Mouse (Mus musculus) limb, embryonic 14.5 days (tissue): ENCODE data around the gene Gbx2. TPM values are rescaled to one million over a fixed set of nuclear protein-coding genes. Genes with fewer than 3 reads are reported as not detected.

ENCODE experiments used
- ATAC-seq: fragments of 200-750 bp; cut with Nextera tagmentation; 2 replicates; pipeline ENCODE4 v1.8.0; 2017; ENCODE audit warnings: low read depth, moderate number of reproducible peaks, moderate TSS enrichment; ENCODE audit not compliant: low FRiP score
- DNase-seq: peaks from one replicate; pipeline ENCODE4 v3.0.0-alpha.2; 2015; ENCODE audit warnings: low spot score
- H3K27ac ChIP-seq: fragments of 300-500 bp; sonication (generic); replicated peaks from 2 replicates; pipeline ENCODE4 v1.5.1; 2014; ENCODE audit warnings: low read depth, mild to moderate bottlenecking, low read length, moderate library complexity, mixed read lengths
- H3K27me3 ChIP-seq: fragments of 300-500 bp; sonication (generic); 2 replicates; pipeline ENCODE4 v1.6.1; 2014; ENCODE audit warnings: low read length, mixed read lengths; ENCODE audit not compliant: control insufficient read depth, insufficient read depth
- H3K36me3 ChIP-seq: fragments of 300-500 bp; sonication (generic); 2 replicates; pipeline ENCODE4 v1.6.1; 2014; ENCODE audit warnings: mild to moderate bottlenecking, low read length, moderate library complexity, mixed read lengths; ENCODE audit not compliant: control insufficient read depth, insufficient read depth
- H3K4me1 ChIP-seq: fragments of 300-500 bp; sonication (generic); 2 replicates; pipeline ENCODE4 v1.6.1; 2014; ENCODE audit warnings: antibody characterized with exemption, low read length, mixed read lengths; ENCODE audit not compliant: control insufficient read depth, insufficient read depth
- H3K4me2 ChIP-seq: fragments of 300-500 bp; sonication (generic); replicated peaks from 2 replicates; pipeline ENCODE4 v1.6.1; 2014; ENCODE audit warnings: low read depth, mild to moderate bottlenecking, low read length, moderate library complexity; ENCODE audit not compliant: severe bottlenecking
- H3K4me3 ChIP-seq: fragments of 300-500 bp; sonication (generic); replicated peaks from 2 replicates; pipeline ENCODE4 v1.5.1; 2014; ENCODE audit warnings: low read length
- H3K9ac ChIP-seq: fragments of 300-500 bp; sonication (generic); 2 replicates; pipeline ENCODE4 v1.6.1; 2014; ENCODE audit warnings: mild to moderate bottlenecking, low read depth, low read length, moderate library complexity; ENCODE audit not compliant: severe bottlenecking
- H3K9me3 ChIP-seq: fragments of 300-500 bp; sonication (generic); 2 replicates; pipeline ENCODE4 v1.6.1; 2016; ENCODE audit warnings: low read length; ENCODE audit not compliant: control insufficient read depth
- POLR2A ChIP-seq: fragments of 200-500 bp; IDR thresholded peaks from 2 replicates; pipeline ENCODE4 v1.8.0; 2012; ENCODE audit warnings: inconsistent platforms, mild to moderate bottlenecking, moderate library complexity, borderline replicate concordance; ENCODE audit not compliant: insufficient read depth, insufficient read length; ENCODE audit errors: extremely low read depth
- WGBS: fragments of 180-500 bp; shearing (Covaris S2); extraction: QIAGEN DNeasy Blood & Tissue Kit; methylation state at CpG from one replicate; pipeline ENCODE4 v1.1.7; 2014; 5-methylcytosine and 5-hydroxymethylcytosine counted together
- polyA plus RNA-seq, 2 experiments: library from polyadenylated mRNA; depleted of rRNA in 1 of 2; stranded (reverse) in 1 of 2; unstranded in 1 of 2; fragments of >200 nt; fragmentation: Nextera tagmentation in 1 of 2; extraction: Ambion mirVana in 1 of 2; gene quantifications; 2 replicates each; pipeline versions ENCODE4 v1.2.1 to v1.2.3; 2012 to 2014

Gene Gbx2
- polyA plus RNA-seq (2012; rRNA removed) (0.21 and 0.24 TPM in 2 replicates), polyA plus RNA-seq (2014; fragmentation: Nextera tagmentation; extraction: Ambion mirVana) (0.17 and 0.33 TPM in 2 replicates)

DNA sequence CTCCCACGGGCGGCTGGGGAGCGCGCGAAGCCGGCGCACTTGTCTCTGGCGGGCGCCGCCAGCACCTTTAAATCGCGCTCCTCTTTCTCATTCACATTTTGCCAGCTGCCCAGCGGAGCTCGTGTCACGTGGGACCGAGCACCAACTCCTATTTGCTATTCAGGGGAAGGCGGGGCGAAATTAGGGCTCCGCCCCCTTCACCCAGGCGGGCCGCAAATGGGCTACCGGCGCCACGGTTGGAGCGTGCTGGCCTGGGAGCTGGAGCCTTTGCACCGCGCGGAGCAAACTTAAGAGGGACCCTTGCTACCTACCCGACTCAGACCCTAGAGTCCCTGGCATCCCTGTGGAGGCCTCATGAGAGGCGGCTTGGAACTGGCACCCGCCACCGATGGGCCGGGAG, at the start of gene Gbx2:
Gene Gbx2 (minus strand): TSS at position 60 of the 400 bp plus-strand sequence.
- peak within 1 kb of the TSS; percentile 31 for H3K9ac ChIP-seq
- peak; percentile 79 for ATAC-seq
- DNase-seq = peak; percentile 72
- TF ChIP-seq POLR2A = no peak
- peaks cover 23% of the 10 kb centered on the region for H3K4me1 ChIP-seq
- under 1% methylated on average over 27 of the region's 33 CpGs for WGBS
- peaks cover 100% of the 10 kb centered on the region for H3K27me3 ChIP-seq
- peak within 1 kb of the TSS; percentile 42 for H3K4me3 ChIP-seq
- H3K4me2 ChIP-seq = peak within 1 kb of the TSS; percentile 80
- H3K36me3 ChIP-seq = no peaks in the 10 kb centered on the region
- no peaks in the 10 kb centered on the region for H3K9me3 ChIP-seq
- H3K27ac ChIP-seq = no peak within 1 kb of the TSS

- Histone ChIP-seq H3K4me3 (no peak overlapping the region), H3K36me3 (no peaks in the 10 kb centered on the region), H3K4me2 (no peak overlapping the region), H3K27me3 (no peaks in the 10 kb centered on the region), H3K9ac (no peak overlapping the region), H3K27ac (no peak overlapping the region), H3K4me1 (no peaks in the 10 kb centered on the region), H3K9me3 (no peaks in the 10 kb centered on the region)
- DNase-seq = no peak
- no peak for ATAC-seq
- TF ChIP-seq POLR2A = no peak
- 89% methylated on average over 8 of the region's 8 CpGs for WGBS
Observed at GRCm38 (mm10) chr1:89977261-89977660, 46.3 kb upstream of the Gbx2 start.

DNA sequence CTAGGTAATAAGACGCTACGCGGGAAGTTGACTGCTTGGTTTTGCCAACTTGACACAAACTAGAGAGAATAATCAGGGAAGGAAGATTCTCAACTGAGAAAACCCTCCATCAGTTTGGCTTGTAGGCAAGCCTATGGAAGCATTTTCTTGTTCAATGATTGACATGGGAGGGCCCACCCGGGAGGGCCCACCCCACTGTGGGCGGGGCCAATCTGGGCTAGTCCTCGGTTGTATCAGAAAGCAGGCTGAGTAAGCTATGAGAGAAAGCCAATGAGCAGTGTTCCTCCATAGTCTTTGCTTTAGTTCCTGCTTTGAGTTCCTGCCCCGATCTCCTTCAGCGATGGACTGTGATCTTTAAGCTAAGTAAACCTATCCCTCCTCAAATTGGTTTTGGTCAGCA, 45.4 kb upstream of the Gbx2 start:
- Histone ChIP-seq H3K4me3 (no peak overlapping the region), H3K4me2 (no peak overlapping the region), H3K4me1 (no peaks in the 10 kb centered on the region), H3K27ac (no peak overlapping the region), H3K9ac (no peak overlapping the region), H3K36me3 (no peaks in the 10 kb centered on the region), H3K9me3 (no peaks in the 10 kb centered on the region), H3K27me3 (peaks cover 3% of the 10 kb centered on the region; the same call in 1 of the 2 replicates)
- ATAC-seq (no peak), DNase-seq (no peak)
- TF ChIP-seq POLR2A = no peak
- WGBS = 83% methylated on average over 8 of the region's 8 CpGs

DNA sequence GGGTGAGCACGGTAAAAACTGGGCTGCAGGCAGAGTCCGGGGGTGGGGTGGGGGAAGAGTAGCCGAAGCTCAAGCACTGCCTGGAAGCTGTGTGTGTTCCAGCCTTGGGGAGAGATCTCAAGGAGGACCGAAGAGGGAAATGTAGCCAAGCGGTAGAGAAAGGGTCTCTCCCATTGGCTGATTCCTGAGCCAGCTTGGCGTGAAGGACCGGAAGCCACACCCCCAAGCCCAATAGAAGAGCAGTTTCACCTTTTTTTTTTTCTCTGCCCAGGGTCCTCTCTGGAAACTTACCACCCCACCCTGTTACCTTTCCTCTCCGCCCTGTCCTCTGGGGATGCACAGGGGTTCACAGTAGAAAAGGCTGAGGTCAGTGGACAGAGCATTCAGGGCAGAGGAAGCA, 43.6 kb upstream of the Gbx2 start:
- peaks cover 20% of the 10 kb centered on the region for H3K27me3 ChIP-seq
- H3K36me3 ChIP-seq = no peaks in the 10 kb centered on the region
- WGBS = 70% methylated on average over 8 of the region's 8 CpGs

GRCm38 (mm10) chr1:89971848-89972247, 40.9 kb upstream of the Gbx2 start:
- ATAC-seq = no peak
- no peak overlapping the region for H3K27ac ChIP-seq
- no peak overlapping the region for H3K9ac ChIP-seq
- no peak for TF ChIP-seq POLR2A
- H3K9me3 ChIP-seq = no peaks in the 10 kb centered on the region
- H3K36me3 ChIP-seq = no peaks in the 10 kb centered on the region
- peaks cover 44% of the 10 kb centered on the region for H3K27me3 ChIP-seq
- no peak for DNase-seq
- no peaks in the 10 kb centered on the region for H3K4me1 ChIP-seq
- H3K4me2 ChIP-seq = no peak overlapping the region
- H3K4me3 ChIP-seq = no peak overlapping the region
- WGBS = 33% methylated on average over 8 of the region's 8 CpGs

More for the DNA sequence above, 43.6 kb upstream of the Gbx2 start:
- no peaks in the 10 kb centered on the region for H3K4me1 ChIP-seq
- no peaks in the 10 kb centered on the region for H3K9me3 ChIP-seq
- DNase-seq (no peak), ATAC-seq (no peak)
- H3K9ac ChIP-seq = no peak overlapping the region
- no peak overlapping the region for H3K4me2 ChIP-seq
- no peak overlapping the region for H3K27ac ChIP-seq
- TF ChIP-seq POLR2A = no peak
- H3K4me3 ChIP-seq = no peak overlapping the region

DNA sequence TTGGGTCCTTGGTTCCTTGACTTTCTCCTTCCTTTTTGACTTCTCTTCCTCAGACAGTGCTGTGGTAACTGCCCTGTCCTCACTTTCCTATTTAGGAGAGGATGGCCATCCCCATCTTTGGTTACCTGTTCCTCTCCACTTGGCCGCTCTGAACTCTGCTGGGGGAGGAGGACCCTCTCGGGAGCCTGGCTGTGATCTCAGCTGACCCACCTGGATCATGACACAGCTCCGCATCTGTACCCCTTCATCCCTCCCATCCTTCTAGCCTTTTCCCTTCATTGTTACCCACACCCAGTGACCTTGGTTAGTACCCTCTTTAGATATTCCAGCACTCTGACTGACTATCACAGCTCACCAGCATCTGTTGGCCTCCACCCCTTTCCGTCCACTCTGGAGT, 38.7 kb upstream of the Gbx2 start:
- H3K4me1 ChIP-seq = no peaks in the 10 kb centered on the region

More for the DNA sequence above, 38.7 kb upstream of the Gbx2 start:
- Histone ChIP-seq H3K36me3 (no peaks in the 10 kb centered on the region), H3K9ac (no peak overlapping the region), H3K9me3 (no peaks in the 10 kb centered on the region), H3K4me2 (no peak overlapping the region), H3K27me3 (peaks cover 48% of the 10 kb centered on the region), H3K4me3 (no peak overlapping the region), H3K27ac (no peak overlapping the region)
- ATAC-seq = no peak
- no peak for TF ChIP-seq POLR2A
- 82% methylated on average over 4 of the region's 4 CpGs for WGBS
- no peak for DNase-seq
